Mouse (Mus musculus): ENCODE measurements around the gene Prpf38a. TPM values are rescaled to one million over a fixed set of nuclear protein-coding genes. Genes with fewer than 3 reads are reported as not detected.

Gene Prpf38a
- polyA plus RNA-seq, 1 experiment from 2014 or later: 78.0 TPM

- H3K9me3 ChIP-seq (replicated peaks; ENCODE audit: control insufficient read depth, low read length, poor library complexity, severe bottlenecking): no peaks in the 10 kb centered on the region
- WGBS: 92% methylated on average over 3 of the region's 3 CpGs
- no peak overlapping the region for H3K4me3 ChIP-seq (ENCODE audit: low read depth, low read length)
- H3K9ac ChIP-seq (ENCODE audit: low read depth, low read length): no peak overlapping the region
- no peak overlapping the region for H3K27ac ChIP-seq (ENCODE audit: low read length)
- no peaks in the 10 kb centered on the region for H3K36me3 ChIP-seq (ENCODE audit: control insufficient read depth, insufficient read depth, low read length)
- no peaks in the 10 kb centered on the region for H3K27me3 ChIP-seq (ENCODE audit: control insufficient read depth, insufficient read depth, low read depth, low read length)
- no peak for ATAC-seq
- no peak overlapping the region for H3K4me2 ChIP-seq (ENCODE audit: low read length)
- H3K4me1 ChIP-seq (ENCODE audit: control insufficient read depth, insufficient read depth, low read length): no peaks in the 10 kb centered on the region
Measured at GRCm38 (mm10) chr4:108608651-108609050, 29.5 kb upstream of the Prpf38a start.

GRCm38 (mm10) chr4:108601870-108602269 is 22.7 kb upstream of the Prpf38a start:
- ATAC-seq: no peak
- Histone ChIP-seq H3K4me2 (ENCODE audit: low read length) (no peak overlapping the region), H3K27ac (ENCODE audit: low read length) (no peak overlapping the region), H3K27me3 (ENCODE audit: control insufficient read depth, insufficient read depth, low read depth, low read length) (no peaks in the 10 kb centered on the region), H3K36me3 (ENCODE audit: control insufficient read depth, insufficient read depth, low read length) (no peaks in the 10 kb centered on the region), H3K4me3 (ENCODE audit: low read depth, low read length) (no peak overlapping the region), H3K9ac (ENCODE audit: low read depth, low read length) (no peak overlapping the region), H3K9me3 (replicated peaks; ENCODE audit: control insufficient read depth, low read length, poor library complexity, severe bottlenecking) (no peaks in the 10 kb centered on the region), H3K4me1 (ENCODE audit: control insufficient read depth, insufficient read depth, low read length) (no peaks in the 10 kb centered on the region)
- WGBS: 96% methylated on average over 7 of the region's 7 CpGs

- Histone ChIP-seq H3K4me3 (ENCODE audit: low read depth, low read length) (no peak overlapping the region), H3K27me3 (ENCODE audit: control insufficient read depth, insufficient read depth, low read depth, low read length) (no peaks in the 10 kb centered on the region), H3K36me3 (ENCODE audit: control insufficient read depth, insufficient read depth, low read length) (no peaks in the 10 kb centered on the region), H3K4me1 (ENCODE audit: control insufficient read depth, insufficient read depth, low read length) (no peaks in the 10 kb centered on the region), H3K4me2 (ENCODE audit: low read length) (no peak overlapping the region), H3K9ac (ENCODE audit: low read depth, low read length) (no peak overlapping the region), H3K9me3 (replicated peaks; ENCODE audit: control insufficient read depth, low read length, poor library complexity, severe bottlenecking) (no peaks in the 10 kb centered on the region), H3K27ac (ENCODE audit: low read length) (no peak overlapping the region)
- ATAC-seq: no peak
- 90% methylated on average over 4 of the region's 4 CpGs for WGBS
Measured at GRCm38 (mm10) chr4:108598306-108598705, 19.2 kb upstream of the Prpf38a start.

GRCm38 (mm10) chr4:108595785-108596184 is 16.6 kb upstream of the Prpf38a start:
- Histone ChIP-seq H3K4me1 (ENCODE audit: control insufficient read depth, insufficient read depth, low read length) (no peaks in the 10 kb centered on the region), H3K9me3 (replicated peaks; ENCODE audit: control insufficient read depth, low read length, poor library complexity, severe bottlenecking) (no peaks in the 10 kb centered on the region), H3K27ac (ENCODE audit: low read length) (no peak overlapping the region), H3K4me2 (ENCODE audit: low read length) (no peak overlapping the region), H3K36me3 (ENCODE audit: control insufficient read depth, insufficient read depth, low read length) (no peaks in the 10 kb centered on the region), H3K4me3 (ENCODE audit: low read depth, low read length) (no peak overlapping the region), H3K9ac (ENCODE audit: low read depth, low read length) (no peak overlapping the region), H3K27me3 (ENCODE audit: control insufficient read depth, insufficient read depth, low read depth, low read length) (no peaks in the 10 kb centered on the region)
- WGBS: 96% methylated on average over 1 of the region's 1 CpGs
- no peak for ATAC-seq

- Histone ChIP-seq H3K36me3 (ENCODE audit: control insufficient read depth, insufficient read depth, low read length) (no peaks in the 10 kb centered on the region), H3K4me1 (ENCODE audit: control insufficient read depth, insufficient read depth, low read length) (no peaks in the 10 kb centered on the region), H3K9ac (ENCODE audit: low read depth, low read length) (no peak overlapping the region), H3K4me2 (ENCODE audit: low read length) (no peak overlapping the region), H3K4me3 (ENCODE audit: low read depth, low read length) (no peak overlapping the region), H3K27ac (ENCODE audit: low read length) (no peak overlapping the region), H3K9me3 (replicated peaks; ENCODE audit: control insufficient read depth, low read length, poor library complexity, severe bottlenecking) (no peaks in the 10 kb centered on the region), H3K27me3 (ENCODE audit: control insufficient read depth, insufficient read depth, low read depth, low read length) (no peaks in the 10 kb centered on the region)
- ATAC-seq: no peak
- WGBS: 97% methylated on average over 2 of the region's 2 CpGs
Measured at GRCm38 (mm10) chr4:108593376-108593775, 14.2 kb upstream of the Prpf38a start.

- H3K9me3 ChIP-seq (replicated peaks; ENCODE audit: control insufficient read depth, low read length, poor library complexity, severe bottlenecking): no peaks in the 10 kb centered on the region
- peaks cover 5% of the 10 kb centered on the region; the same call in 1 of the 2 replicates for H3K36me3 ChIP-seq (ENCODE audit: control insufficient read depth, insufficient read depth, low read length)
- H3K4me1 ChIP-seq (ENCODE audit: control insufficient read depth, insufficient read depth, low read length): peaks cover 16% of the 10 kb centered on the region
- peak overlapping the region; percentile 99 for H3K4me2 ChIP-seq (ENCODE audit: low read length)
- WGBS: under 1% methylated on average over 16 of the region's 16 CpGs
- ATAC-seq: no peak
- H3K4me3 ChIP-seq (ENCODE audit: low read depth, low read length): peak overlapping the region; percentile 87
- H3K27ac ChIP-seq (ENCODE audit: low read length): no peak overlapping the region
- H3K27me3 ChIP-seq (ENCODE audit: control insufficient read depth, insufficient read depth, low read depth, low read length): no peaks in the 10 kb centered on the region
- H3K9ac ChIP-seq (ENCODE audit: low read depth, low read length): peak overlapping the region; percentile 52
Measured at GRCm38 (mm10) chr4:108579743-108580411, 741 bp upstream of the Prpf38a start.

GRCm38 (mm10) chr4:108572644-108573043 is 6.5 kb downstream of the Prpf38a start:
- H3K4me3 ChIP-seq (ENCODE audit: low read depth, low read length): no peak overlapping the region
- H3K9me3 ChIP-seq (replicated peaks; ENCODE audit: control insufficient read depth, low read length, poor library complexity, severe bottlenecking): no peaks in the 10 kb centered on the region
- no peak overlapping the region for H3K4me2 ChIP-seq (ENCODE audit: low read length)
- ATAC-seq: no peak
- WGBS: 97% methylated on average over 3 of the region's 3 CpGs
- no peak overlapping the region for H3K9ac ChIP-seq (ENCODE audit: low read depth, low read length)
- peaks cover 5% of the 10 kb centered on the region for H3K4me1 ChIP-seq (ENCODE audit: control insufficient read depth, insufficient read depth, low read length)
- H3K27ac ChIP-seq (ENCODE audit: low read length): no peak overlapping the region
- H3K36me3 ChIP-seq (ENCODE audit: control insufficient read depth, insufficient read depth, low read length): peaks cover 29% of the 10 kb centered on the region
- H3K27me3 ChIP-seq (ENCODE audit: control insufficient read depth, insufficient read depth, low read depth, low read length): no peaks in the 10 kb centered on the region

- Histone ChIP-seq H3K9ac (ENCODE audit: low read depth, low read length) (no peak overlapping the region), H3K36me3 (ENCODE audit: control insufficient read depth, insufficient read depth, low read length) (peaks cover 31% of the 10 kb centered on the region), H3K4me1 (ENCODE audit: control insufficient read depth, insufficient read depth, low read length) (no peaks in the 10 kb centered on the region), H3K9me3 (replicated peaks; ENCODE audit: control insufficient read depth, low read length, poor library complexity, severe bottlenecking) (no peaks in the 10 kb centered on the region), H3K4me2 (ENCODE audit: low read length) (no peak overlapping the region), H3K4me3 (ENCODE audit: low read depth, low read length) (no peak overlapping the region), H3K27ac (ENCODE audit: low read length) (no peak overlapping the region), H3K27me3 (ENCODE audit: control insufficient read depth, insufficient read depth, low read depth, low read length) (no peaks in the 10 kb centered on the region)
- WGBS: 77% methylated on average over 1 of the region's 1 CpGs
- ATAC-seq: no peak
Measured at GRCm38 (mm10) chr4:108565026-108565425, 14.1 kb downstream of the Prpf38a start.

GRCm38 (mm10) chr4:108539701-108540100 is 39.4 kb downstream of the Prpf38a start:
- WGBS: 89% methylated on average over 2 of the region's 2 CpGs
- Histone ChIP-seq H3K36me3 (ENCODE audit: control insufficient read depth, insufficient read depth, low read length) (peaks cover 6% of the 10 kb centered on the region; the same call in 1 of the 2 replicates), H3K9ac (ENCODE audit: low read depth, low read length) (no peak overlapping the region), H3K27me3 (ENCODE audit: control insufficient read depth, insufficient read depth, low read depth, low read length) (no peaks in the 10 kb centered on the region), H3K9me3 (replicated peaks; ENCODE audit: control insufficient read depth, low read length, poor library complexity, severe bottlenecking) (no peaks in the 10 kb centered on the region), H3K4me2 (ENCODE audit: low read length) (no peak overlapping the region), H3K4me1 (ENCODE audit: control insufficient read depth, insufficient read depth, low read length) (no peaks in the 10 kb centered on the region), H3K27ac (ENCODE audit: low read length) (no peak overlapping the region), H3K4me3 (ENCODE audit: low read depth, low read length) (no peak overlapping the region)
- ATAC-seq: no peak
